Comparison of ENCODE assay signal across 17 mouse cellular contexts in genomic region chr7:74546691-74547090, GRCm38 (mm10).
"Had no signal": no experiment of that assay in that cellular context is flagged by ENCODE, and none has a peak within 500 bp of the region (broad histone marks: within the 10 kb centered on the region; RNA-seq: fewer than 3 reads in every experiment).

No protein-coding gene starts in this region.

- H3K36me3 ChIP-seq: lung, embryonic 15.5 days; midbrain, embryonic 12.5 days; neural tube, embryonic 12.5 days; stomach, embryonic 15.5 days had no signal

- H3K4me3 ChIP-seq: lung, embryonic 15.5 days; megakaryocyte, embryonic 14.5 days; midbrain, embryonic 12.5 days; neural tube, embryonic 12.5 days; stomach, embryonic 15.5 days had no signal

- H3K4me2 ChIP-seq: lung, embryonic 15.5 days; midbrain, embryonic 12.5 days; neural tube, embryonic 12.5 days; stomach, embryonic 15.5 days had no signal

- H3K27ac ChIP-seq: lung, embryonic 15.5 days; macrophage; midbrain, embryonic 12.5 days; neural tube, embryonic 12.5 days; stomach, embryonic 15.5 days; stomach, postnatal 0 days had no signal

- H3K9me3 ChIP-seq: lung, embryonic 15.5 days; megakaryocyte, embryonic 14.5 days; midbrain, embryonic 12.5 days; neural tube, embryonic 12.5 days; stomach, embryonic 15.5 days had no signal

- ATAC-seq: liver, postnatal 0 days; lung, postnatal 0 days had no signal

- H3K4me1 ChIP-seq: lung, embryonic 15.5 days; neural tube, embryonic 12.5 days; stomach, embryonic 15.5 days had no signal

- H3K9ac ChIP-seq: liver, postnatal 0 days; lung, embryonic 15.5 days; midbrain, embryonic 12.5 days; neural tube, embryonic 12.5 days; stomach, embryonic 15.5 days had no signal

- H3K27me3 ChIP-seq: megakaryocyte, embryonic 14.5 days; neural tube, embryonic 12.5 days; stomach, embryonic 15.5 days had no signal

- DNase-seq: liver, postnatal 0 days; lung, adult 2 months; lung, postnatal 14 days; lung, postnatal 36 days; midbrain, embryonic 14.5 days; right cerebral cortex, postnatal 14 days; thymus, adult 2 months; thymus, postnatal 25 days; thymus, postnatal 4 days had no signal
